Mouse (Mus musculus) activated CD4-positive, CD25-positive, alpha-beta regulatory T cell, adult 4 months (primary cell): Measurements from ENCODE around the gene Olfr1162. TPM values are rescaled to one million over a fixed set of nuclear protein-coding genes. Genes with fewer than 3 reads are reported as not detected.
"Not testable (repeated sequence)": the region's sequence is repeated elsewhere in the genome, so short reads cannot be mapped to it uniquely, and the experiment has no call there.

Experiments
- ATAC-seq: one replicate; pipeline ENCODE4 v1.8.0; 2017
- polyA plus RNA-seq, 2 experiments: library from polyadenylated mRNA; unstranded; fragments of 100-300 nt; shearing (Covaris generic); gene quantifications; one replicate each; pipeline ENCODE4 v1.2.1; 2017

Gene Olfr1162
- not detected for polyA plus RNA-seq

DNA sequence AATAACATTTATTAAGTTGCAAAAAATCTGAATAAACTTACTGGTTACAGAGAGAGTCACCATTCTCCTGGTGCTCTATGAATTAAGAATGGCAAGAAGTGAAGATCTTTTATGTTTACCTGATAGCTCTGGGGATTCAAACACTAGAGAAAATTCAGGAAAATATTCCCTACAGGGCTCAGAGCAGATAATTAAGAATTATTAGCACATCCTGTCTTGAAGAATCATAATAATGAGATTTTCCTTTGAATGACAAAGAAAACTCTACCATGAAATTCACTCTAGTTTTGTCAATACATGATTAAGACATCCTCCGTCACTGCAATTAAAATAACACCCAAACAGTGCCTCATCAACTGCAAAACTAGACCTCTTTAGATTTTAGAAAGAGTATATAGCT is at the start of gene Olfr1162:
Gene Olfr1162, minus strand, starts transcription at position 101 of the 400 bp plus-strand sequence.
- no peak for ATAC-seq

GRCm38 (mm10) chr2:88093866-88094265 is 42.9 kb upstream of the Olfr1162 start, which contains the start of gene Olfr1164:
TSS of gene Olfr1164 (minus strand) at chr2:88093966.
- no peak for ATAC-seq

GRCm38 (mm10) chr2:88071730-88072129 is 20.8 kb upstream of the Olfr1162 start, which contains the start of gene Olfr1163:
TSS of gene Olfr1163 (minus strand) at chr2:88071830.
- no peak for ATAC-seq

DNA sequence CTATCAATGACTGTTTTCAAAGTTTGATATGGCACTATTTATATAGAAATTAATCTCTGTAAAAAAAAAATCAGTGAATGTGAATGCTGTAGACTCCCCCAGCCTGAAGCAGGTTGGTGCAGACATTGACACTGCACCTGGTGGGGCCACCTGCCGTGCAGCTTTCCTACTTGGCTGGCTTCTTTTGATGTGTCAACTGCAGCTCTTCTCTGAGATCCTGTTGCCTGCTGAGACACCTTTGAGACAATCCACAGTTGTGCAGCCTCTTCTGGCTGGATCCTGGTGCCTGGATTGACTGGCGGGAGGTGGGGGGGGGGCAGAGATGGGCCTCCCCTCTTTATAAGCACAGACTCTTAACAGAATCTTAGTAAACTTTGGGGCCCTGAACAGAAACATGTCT is 12.7 kb upstream of the Olfr1162 start:
- no peak for ATAC-seq

GRCm38 (mm10) chr2:88037599-88037998 is 13.3 kb downstream of the Olfr1162 start, which contains the start of gene Olfr73:
TSS of gene Olfr73 (minus strand) at chr2:88037699.
- no peak for ATAC-seq

- not testable (repeated sequence) for ATAC-seq
These were observed 28.5 kb downstream of the Olfr1162 start, which contains the start of gene Olfr1161 for GRCm38 (mm10) chr2:88022474-88022873. TSS of gene Olfr1161 (plus strand) at chr2:88022774.

- ATAC-seq, result no peak
These were observed 43.2 kb downstream of the Olfr1162 start, which contains the start of gene Olfr1160 for GRCm38 (mm10) chr2:88007515-88008318. TSS of gene Olfr1160 (minus strand) at chr2:88008268.

Other genes with a start within 250 kb of the Olfr1162 start
- not detected for gene Olfr1145, start 241.3 kb downstream of the Olfr1162 start, polyA plus RNA-seq
- not detected for gene Olfr1148, start 220.6 kb downstream of the Olfr1162 start, polyA plus RNA-seq
- gene Olfr1150-ps1, start 207.1 kb downstream of the Olfr1162 start, polyA plus RNA-seq, result not detected
- not detected for gene Olfr1151, start 195.3 kb downstream of the Olfr1162 start, polyA plus RNA-seq
- under 1 TPM in 1 of 2 experiments, not detected in 1; 0.08 TPM for gene Olfr1152, start 184.6 kb downstream of the Olfr1162 start, polyA plus RNA-seq
- not detected for gene Olfr1153, start 156.2 kb downstream of the Olfr1162 start, polyA plus RNA-seq
- gene Olfr1154, start 146.0 kb downstream of the Olfr1162 start, polyA plus RNA-seq, result not detected
- gene Olfr1155, start 106.0 kb downstream of the Olfr1162 start, polyA plus RNA-seq, result not detected
- under 1 TPM in 1 of 2 experiments, not detected in 1; 0.20 TPM for gene Olfr1156, start 98.0 kb downstream of the Olfr1162 start, polyA plus RNA-seq
- under 1 TPM in 1 of 2 experiments, not detected in 1; 0.15 TPM for gene Olfr1157, start 82.8 kb downstream of the Olfr1162 start, polyA plus RNA-seq
- gene Olfr74, start 76.5 kb downstream of the Olfr1162 start, polyA plus RNA-seq, result not detected
- gene Olfr1158, start 61.0 kb downstream of the Olfr1162 start, polyA plus RNA-seq, result not detected
- gene Olfr1160, start 42.9 kb downstream of the Olfr1162 start, polyA plus RNA-seq, result not detected
- not detected for gene Olfr1161, start 28.4 kb downstream of the Olfr1162 start, polyA plus RNA-seq
- not detected for gene Olfr73, start 13.4 kb downstream of the Olfr1162 start, polyA plus RNA-seq
- not detected for gene Olfr1163, start 20.7 kb upstream of the Olfr1162 start, polyA plus RNA-seq
- gene Olfr1164, start 42.8 kb upstream of the Olfr1162 start, polyA plus RNA-seq, result not detected
- under 1 TPM in 1 of 2 experiments, not detected in 1; 0.17 TPM for gene Olfr1166, start 77.1 kb upstream of the Olfr1162 start, polyA plus RNA-seq
- gene Olfr1167, start 104.1 kb upstream of the Olfr1162 start, polyA plus RNA-seq, result under 1 TPM in 1 of 2 experiments, not detected in 1; 0.11 TPM
- gene Olfr1168, start 130.8 kb upstream of the Olfr1162 start, polyA plus RNA-seq, result not detected
- gene Olfr1170, start 177.2 kb upstream of the Olfr1162 start, polyA plus RNA-seq, result under 1 TPM in 1 of 2 experiments, not detected in 1; 0.12 TPM
- under 1 TPM in 1 of 2 experiments, not detected in 1; 0.11 TPM for gene Olfr1173, start 228.7 kb upstream of the Olfr1162 start, polyA plus RNA-seq